Mouse (Mus musculus) cerebellum, postnatal 36 days (tissue): ENCODE data around the gene Pax6.

Source experiments
- DNase-seq, 2 experiments: peaks; one replicate each; pipeline ENCODE4 v3.0.0; 2021 to 2022; ENCODE audit warnings: mixed read lengths in 2 of 2

Pax6 gene

GRCm38 (mm10) chr2:105668271-105669270, at the start of gene Pax6:
Pax6 (plus strand) TSS chr2:105668900.
- peak; percentile 86 to 89 for DNase-seq

GRCm38 (mm10) chr2:105648933-105649332, 19.8 kb upstream of the Pax6 start:
- no peak for DNase-seq

GRCm38 (mm10) chr2:105656456-105656855, 12.2 kb upstream of the Pax6 start:
- no peak for DNase-seq

DNA sequence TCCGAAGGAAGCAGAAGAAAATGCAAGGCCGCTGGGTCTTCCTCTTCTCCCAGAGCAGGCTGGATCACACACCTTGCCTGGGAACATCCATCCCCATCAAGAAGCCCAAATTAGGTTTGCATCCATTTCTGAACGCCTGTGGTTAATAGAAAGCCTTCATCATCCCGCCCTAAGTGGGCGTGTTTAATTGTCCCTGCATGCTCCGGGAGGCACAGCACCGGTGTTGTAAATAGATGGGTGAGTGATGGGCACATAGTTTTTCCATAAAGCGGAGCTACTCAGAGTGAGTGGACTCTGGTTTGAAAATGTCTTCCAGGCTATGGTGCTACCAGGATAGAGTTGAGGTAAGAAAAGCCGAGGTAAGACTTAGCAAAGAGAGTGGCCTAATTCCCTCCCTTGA, 9.3 kb upstream of the Pax6 start:
- no peak for DNase-seq

GRCm38 (mm10) chr2:105659926-105660873, 8.5 kb upstream of the Pax6 start:
- DNase-seq, result peak; percentile 15 to 31

GRCm38 (mm10) chr2:105660874-105661622, 7.7 kb upstream of the Pax6 start:
- DNase-seq, result peak in 1 of 2 experiments; percentile 14

DNA sequence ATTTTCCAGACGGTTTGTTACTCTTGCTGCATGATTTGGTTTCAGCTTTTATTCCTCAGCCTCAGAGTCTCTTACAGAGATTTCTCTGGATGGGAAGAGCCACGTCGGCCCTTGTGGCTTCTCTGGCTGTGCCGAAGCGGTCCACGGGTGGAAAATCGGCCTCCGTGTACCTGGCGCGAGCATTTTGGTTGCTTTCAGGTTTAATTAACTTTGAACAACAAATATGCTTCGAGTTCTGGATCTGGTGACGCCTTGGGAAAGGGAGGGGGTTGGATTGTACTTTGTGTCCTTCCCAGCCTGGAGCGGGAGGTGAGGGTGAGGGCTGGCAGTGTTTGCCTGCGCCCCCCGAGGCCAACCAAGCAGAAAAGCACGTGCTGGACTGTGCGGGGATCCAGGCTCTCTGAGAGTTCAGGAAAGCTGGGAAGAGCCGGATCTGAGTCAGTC, 7.1 kb upstream of the Pax6 start:
- DNase-seq, result peak in 1 of 2 experiments; percentile 11

GRCm38 (mm10) chr2:105662121-105662520, 6.6 kb upstream of the Pax6 start:
- DNase-seq, result no peak

DNA sequence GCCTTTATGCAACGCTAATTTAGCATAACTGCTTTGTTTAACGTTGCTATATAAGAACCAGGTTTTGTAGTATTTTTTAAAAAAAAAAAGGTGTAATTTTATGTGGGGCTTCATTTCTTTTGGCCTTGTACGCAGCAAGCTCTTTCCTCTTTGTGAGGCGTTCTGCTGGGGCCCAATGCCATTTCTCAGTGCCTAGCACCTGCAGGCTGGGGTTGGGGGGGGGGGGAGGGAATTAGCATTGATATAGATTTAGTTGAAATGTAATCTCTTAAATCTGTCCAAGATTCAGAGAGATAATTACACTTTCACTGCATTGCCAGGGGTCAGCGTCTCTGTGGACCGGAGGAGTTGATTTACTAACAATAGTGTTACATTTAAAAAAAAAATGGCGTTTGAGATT, 6.1 kb upstream of the Pax6 start:
- no peak for DNase-seq

GRCm38 (mm10) chr2:105663101-105663511, 5.6 kb upstream of the Pax6 start:
- DNase-seq, result peak in 1 of 2 experiments; percentile 17

GRCm38 (mm10) chr2:105664996-105665395, 3.7 kb upstream of the Pax6 start:
- no peak for DNase-seq

DNA sequence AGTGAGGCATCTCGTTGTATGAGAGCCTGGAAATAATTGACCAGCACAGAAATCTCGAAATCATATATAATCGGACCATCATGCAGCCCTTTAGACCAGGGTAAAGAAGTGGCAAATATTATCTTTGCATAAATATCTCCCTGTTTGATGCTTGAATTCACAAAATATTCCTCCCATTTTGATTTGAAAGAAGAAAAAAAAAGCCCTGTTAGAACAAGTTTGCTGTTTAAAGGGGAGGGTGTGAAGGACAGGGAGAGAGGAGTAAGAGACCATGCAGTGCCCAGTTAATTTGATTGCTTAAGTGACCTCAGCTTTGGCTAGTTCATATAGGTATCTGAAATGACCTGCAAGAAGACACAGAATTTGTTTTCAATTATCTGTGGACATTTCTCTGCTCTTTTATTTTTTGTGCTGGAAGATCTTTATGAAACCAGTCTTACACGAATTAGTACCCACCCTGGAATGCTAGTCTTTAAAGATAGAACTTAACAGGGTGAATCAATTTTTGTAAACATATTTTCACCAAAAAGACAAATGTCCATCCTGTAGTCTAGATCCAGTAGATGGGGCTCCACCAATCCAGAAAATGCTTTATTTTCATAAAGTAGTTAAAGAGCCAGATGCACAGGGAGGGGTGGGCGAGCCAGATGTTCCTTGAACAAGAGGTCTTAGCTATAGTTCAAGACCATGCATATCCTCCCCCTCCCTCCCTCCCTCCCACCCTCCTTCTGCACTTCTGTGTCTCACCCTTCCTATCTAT, 3.0 kb upstream of the Pax6 start:
- DNase-seq, result no peak

DNA sequence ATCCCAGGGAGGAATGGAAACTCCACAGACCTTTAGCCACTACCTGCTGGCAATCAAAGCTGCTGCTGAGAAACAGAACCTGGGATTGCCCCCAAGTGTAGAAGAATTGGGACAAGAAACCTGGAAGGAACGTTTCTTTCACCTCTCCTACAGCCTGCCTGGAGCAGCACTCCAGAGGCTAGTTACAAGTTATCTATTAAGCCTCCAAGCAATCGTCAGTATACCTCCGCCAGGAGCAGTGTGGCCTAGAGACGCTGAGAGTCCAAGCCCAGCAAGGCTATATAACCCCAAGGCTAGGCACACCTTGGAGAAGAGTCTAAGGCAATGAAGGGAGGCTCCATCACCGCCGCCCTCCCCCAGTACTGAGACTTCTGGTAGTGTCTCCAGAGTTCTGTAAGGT, 2.4 kb upstream of the Pax6 start:
- DNase-seq, result no peak

DNA sequence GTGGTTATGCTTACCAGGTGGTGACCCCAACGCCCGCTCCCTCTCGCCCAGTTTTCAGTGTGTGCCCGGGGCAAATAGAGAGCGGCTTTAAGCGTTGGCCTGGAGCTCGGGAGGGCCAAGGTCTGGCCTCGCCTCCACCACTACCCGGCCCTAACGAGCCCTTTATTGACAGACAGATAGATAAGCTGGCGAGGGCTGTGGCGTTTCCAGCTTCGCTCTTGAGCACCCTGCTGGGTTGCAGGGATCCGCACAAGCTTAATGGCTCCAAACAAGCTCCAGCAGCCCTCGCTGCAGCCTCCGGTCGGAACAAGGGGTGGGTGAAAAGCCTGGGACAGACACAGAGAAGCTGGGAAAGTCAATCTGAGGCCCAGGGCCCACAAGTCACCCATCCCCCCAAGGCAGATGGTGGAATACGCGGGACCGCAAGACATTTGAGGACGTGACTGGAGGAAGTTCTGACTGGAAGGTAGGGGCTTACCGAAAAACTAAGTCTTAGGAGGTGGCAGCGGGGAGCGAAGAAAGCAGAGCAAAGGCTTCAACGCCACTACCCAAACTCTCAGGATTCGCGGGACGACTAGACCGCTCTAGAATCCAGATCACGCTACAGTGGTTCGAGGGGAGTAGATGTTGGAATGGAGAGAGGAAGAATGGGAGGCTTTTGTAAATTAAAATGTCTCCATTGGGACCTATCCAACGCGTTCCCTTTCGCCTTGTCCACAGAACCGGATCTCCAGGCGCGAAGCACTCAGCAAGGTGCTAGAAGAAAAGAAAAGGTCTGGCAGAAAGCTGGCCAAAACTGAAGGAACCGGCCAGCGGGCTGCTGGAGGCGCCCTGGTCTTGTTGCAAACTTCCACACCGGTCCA, 1.7 kb upstream of the Pax6 start:
- peak in 1 of 2 experiments; percentile 41 for DNase-seq

GRCm38 (mm10) chr2:105667626-105667950, 1.1 kb upstream of the Pax6 start:
- peak in 1 of 2 experiments; percentile 47 for DNase-seq

- peak; percentile 45 to 59 for DNase-seq
Measured at GRCm38 (mm10) chr2:105669371-105669861, 716 bp downstream of the Pax6 start.

- peak; percentile 50 to 61 for DNase-seq
Measured at GRCm38 (mm10) chr2:105669881-105670730, 1.4 kb downstream of the Pax6 start.

- peak in 1 of 2 experiments; percentile 48 for DNase-seq
Measured at GRCm38 (mm10) chr2:105670731-105671095, 2.0 kb downstream of the Pax6 start.

- peak in 1 of 2 experiments; percentile 54 for DNase-seq
Measured at GRCm38 (mm10) chr2:105671116-105671797, 2.6 kb downstream of the Pax6 start.
